In genomic region chr17:7231790-7232189, GRCm38 (mm10) we compare ENCODE assay signal across 19 mouse cellular contexts.
DNase-seq lines count a peak whose midpoint lies in the region; ATAC-seq and TF ChIP-seq lines count a peak whose summit lies in the region.
"Had no signal": no experiment of that assay in that cellular context is flagged by ENCODE, and none has a peak within 500 bp of the region (broad histone marks: within the 10 kb centered on the region; RNA-seq: fewer than 3 reads in every experiment).

No protein-coding gene starts in this region.

- H3K4me1 ChIP-seq in forebrain, postnatal 0 days (ENCODE audit: insufficient read depth) = 0 out of 2 replicates have a peak, but pooled peaks cover 7% of the 10 kb centered on the region
- H3K4me1 ChIP-seq in forebrain, embryonic 13.5 days = peaks cover 22% of the 10 kb centered on the region
- H3K4me1 ChIP-seq in hindbrain, embryonic 16.5 days (ENCODE audit: control insufficient read depth, insufficient read depth, low read depth, low read length) = peaks cover 13% of the 10 kb centered on the region; the same call in 1 of the 2 replicates
- peaks cover 17% of the 10 kb centered on the region for H3K4me1 ChIP-seq in hindbrain, embryonic 10.5 days (replicated peaks)
- peaks cover 23% of the 10 kb centered on the region for H3K4me1 ChIP-seq in neural tube, embryonic 15.5 days

- H3K4me2 ChIP-seq in forebrain, postnatal 0 days (ENCODE audit: low read depth) = no peak overlapping the region
- no peak overlapping the region for H3K4me2 ChIP-seq in forebrain, embryonic 13.5 days
- H3K4me2 ChIP-seq in hindbrain, embryonic 16.5 days (ENCODE audit: low read length) = no peak overlapping the region
- H3K4me2 ChIP-seq in neural tube, embryonic 15.5 days = no peak overlapping the region
- H3K4me2 ChIP-seq: embryonic facial prominence, embryonic 15.5 days; heart, embryonic 12.5 days; hindbrain, embryonic 14.5 days had no signal

- H3K27me3 ChIP-seq in forebrain, postnatal 0 days (ENCODE audit: insufficient read depth, low read length) = no peaks in the 10 kb centered on the region
- no peaks in the 10 kb centered on the region for H3K27me3 ChIP-seq in forebrain, embryonic 13.5 days
- H3K27me3 ChIP-seq in hindbrain, embryonic 16.5 days (replicated peaks; ENCODE audit: control insufficient read depth, insufficient read depth, low read length) = no peaks in the 10 kb centered on the region
- no peaks in the 10 kb centered on the region for H3K27me3 ChIP-seq in hindbrain, embryonic 10.5 days (ENCODE audit: insufficient read depth, poor library complexity, severe bottlenecking)
- H3K27me3 ChIP-seq in neural tube, embryonic 15.5 days (replicated peaks) = no peaks in the 10 kb centered on the region
- H3K27me3 ChIP-seq: embryonic facial prominence, embryonic 15.5 days; heart, embryonic 12.5 days had no signal

- no peak overlapping the region for H3K9ac ChIP-seq in forebrain, postnatal 0 days
- H3K9ac ChIP-seq in forebrain, embryonic 13.5 days = no peak overlapping the region
- H3K9ac ChIP-seq in hindbrain, embryonic 16.5 days (ENCODE audit: low read depth, low read length) = no peak overlapping the region
- H3K9ac ChIP-seq in neural tube, embryonic 15.5 days (replicated peaks) = no peak overlapping the region
- H3K9ac ChIP-seq: embryonic facial prominence, embryonic 15.5 days; heart, embryonic 12.5 days; hindbrain, embryonic 14.5 days had no signal

- no peaks in the 10 kb centered on the region for H3K9me3 ChIP-seq in forebrain, postnatal 0 days (ENCODE audit: low read length)
- no peaks in the 10 kb centered on the region for H3K9me3 ChIP-seq in forebrain, embryonic 13.5 days (replicated peaks)
- H3K9me3 ChIP-seq in hindbrain, embryonic 16.5 days (ENCODE audit: control insufficient read depth, low read length) = no peaks in the 10 kb centered on the region
- no peaks in the 10 kb centered on the region for H3K9me3 ChIP-seq in hindbrain, embryonic 10.5 days
- H3K9me3 ChIP-seq in neural tube, embryonic 15.5 days (replicated peaks) = no peaks in the 10 kb centered on the region
- H3K9me3 ChIP-seq: embryonic facial prominence, embryonic 15.5 days; heart, embryonic 12.5 days had no signal

- DNase-seq in forebrain, postnatal 0 days = no peak
- DNase-seq in hindbrain, embryonic 10.5 days (ENCODE audit: low spot score) = no peak
- DNase-seq in neural tube, embryonic 10.5 days (ENCODE audit: extremely low spot score, low spot score) = no peak
- DNase-seq: adrenal gland, adult 2 months; adrenal gland, postnatal 25 days; cerebellum, adult 2 months; embryo, embryonic 11 days; gastrocnemius, postnatal 14 days; heart, postnatal 36 days; kidney, adult 2 months had no signal

- H3K27ac ChIP-seq in forebrain, postnatal 0 days (ENCODE audit: low read depth, low read length) = peak overlapping the region; percentile 66
- H3K27ac ChIP-seq in forebrain, embryonic 13.5 days = no peak overlapping the region
- H3K27ac ChIP-seq in hindbrain, embryonic 16.5 days (ENCODE audit: low read depth, low read length) = no peak overlapping the region
- no peak overlapping the region for H3K27ac ChIP-seq in hindbrain, embryonic 10.5 days
- peak overlapping the region; percentile 54 for H3K27ac ChIP-seq in neural tube, embryonic 15.5 days (replicated peaks)
- H3K27ac ChIP-seq: embryonic facial prominence, embryonic 15.5 days; hindbrain, embryonic 14.5 days had no signal

- no peak overlapping the region for H3K4me3 ChIP-seq in forebrain, postnatal 0 days (ENCODE audit: low read depth, low read length)
- H3K4me3 ChIP-seq in forebrain, embryonic 13.5 days = no peak overlapping the region
- no peak overlapping the region for H3K4me3 ChIP-seq in hindbrain, embryonic 16.5 days (ENCODE audit: low read length)
- no peak overlapping the region for H3K4me3 ChIP-seq in hindbrain, embryonic 10.5 days
- H3K4me3 ChIP-seq in neural tube, embryonic 15.5 days (replicated peaks) = no peak overlapping the region
- H3K4me3 ChIP-seq: embryonic facial prominence, embryonic 15.5 days; erythroblast, embryonic 14.5 days; heart, embryonic 12.5 days had no signal

- 0 out of 2 replicates have a peak, but pooled peaks have one; percentile 10 for ATAC-seq in forebrain, postnatal 0 days
- ATAC-seq in forebrain, embryonic 13.5 days = no peak
- peak; percentile 32 for ATAC-seq in hindbrain, embryonic 16.5 days
- ATAC-seq in neural tube, embryonic 15.5 days (ENCODE audit: low FRiP score) = no peak
- ATAC-seq in megakaryocyte progenitor cell, adult 5-6 weeks (replicated peaks; ENCODE audit: poor library complexity) = no peak
- ATAC-seq: intestine, embryonic 16.5 days had no signal

- TF ChIP-seq CTCF in forebrain, postnatal 0 days (IDR thresholded peaks at IDR 0.05; ENCODE audit: low read depth) = no peak

- WGBS in forebrain, postnatal 0 days = 59% methylated on average over 8 of the region's 8 CpGs
- WGBS in forebrain, embryonic 13.5 days = 73% methylated on average over 8 of the region's 8 CpGs
- 60% methylated on average over 8 of the region's 8 CpGs for WGBS in hindbrain, embryonic 16.5 days
- WGBS in hindbrain, embryonic 10.5 days = 86% methylated on average over 8 of the region's 8 CpGs
- WGBS in neural tube, embryonic 15.5 days = 65% methylated on average over 8 of the region's 8 CpGs

- H3K36me3 ChIP-seq in forebrain, postnatal 0 days (ENCODE audit: insufficient read depth) = no peaks in the 10 kb centered on the region
- no peaks in the 10 kb centered on the region for H3K36me3 ChIP-seq in forebrain, embryonic 13.5 days (ENCODE audit: poor library complexity, severe bottlenecking)
- no peaks in the 10 kb centered on the region for H3K36me3 ChIP-seq in hindbrain, embryonic 16.5 days (ENCODE audit: control insufficient read depth, insufficient read depth, low read length)
- H3K36me3 ChIP-seq in hindbrain, embryonic 10.5 days = peaks cover 22% of the 10 kb centered on the region
- H3K36me3 ChIP-seq in neural tube, embryonic 15.5 days = peaks cover 4% of the 10 kb centered on the region
- H3K36me3 ChIP-seq: embryonic facial prominence, embryonic 15.5 days had no signal

Comparison
In these comparisons a context has a peak if more than half of its experiments do, and no peak if none do; other contexts are left out.
1. ATAC-seq: peak in forebrain, postnatal 0 days (single experiment) and hindbrain, embryonic 16.5 days (single experiment); none in forebrain, embryonic 13.5 days (single experiment), neural tube, embryonic 15.5 days (single experiment) and megakaryocyte progenitor cell, adult 5-6 weeks (single experiment).
2. H3K27ac ChIP-seq: peak in forebrain, postnatal 0 days (single experiment) and neural tube, embryonic 15.5 days (single experiment); none in forebrain, embryonic 13.5 days (single experiment), hindbrain, embryonic 16.5 days (single experiment) and hindbrain, embryonic 10.5 days (single experiment).